Mouse (Mus musculus) testis, adult 2 months (tissue): ENCODE results near the gene Rcan2.

ENCODE experiments used
- CTCF ChIP-seq: fragments of 200-500 bp; IDR thresholded peaks from 2 replicates; pipeline ENCODE4 v1.5.1; 2012; ENCODE audit warnings: low read depth, mild to moderate bottlenecking, inconsistent platforms, low read length, moderate library complexity; ENCODE audit not compliant: control insufficient read depth, insufficient read depth, insufficient replicate concordance
- POLR2A ChIP-seq: fragments of 200-500 bp; IDR thresholded peaks from 2 replicates; pipeline ENCODE4 v1.6.1; 2012; ENCODE audit warnings: low read depth, mild to moderate bottlenecking, inconsistent platforms, low read length, moderate library complexity; ENCODE audit not compliant: control insufficient read depth

GRCm38 (mm10) chr17:43789376-43789775 is 11.8 kb upstream of the Rcan2 start:
- TF ChIP-seq POLR2A (no peak), CTCF (no peak)
